Mouse (Mus musculus): ENCODE results near the gene Inhbb. TPM values are rescaled to one million over a fixed set of nuclear protein-coding genes. Genes with fewer than 3 reads are reported as not detected.

Gene Inhbb
- polyA plus RNA-seq, 1 experiment from 2014 or later = 2.6 TPM

- no peaks in the 10 kb centered on the region for H3K36me3 ChIP-seq
- H3K4me3 ChIP-seq = no peak overlapping the region
- no peaks in the 10 kb centered on the region for H3K9me3 ChIP-seq
- peaks cover 66% of the 10 kb centered on the region for H3K27me3 ChIP-seq
- ATAC-seq (ENCODE audit: insufficient number of reproducible peaks, low FRiP score, low TSS enrichment, low read depth) = no peak
- no peak overlapping the region for H3K27ac ChIP-seq
- no peak overlapping the region for H3K9ac ChIP-seq
- no peak overlapping the region for H3K4me2 ChIP-seq
- H3K4me1 ChIP-seq = peaks cover 47% of the 10 kb centered on the region
- 30% methylated on average over 8 of the region's 8 CpGs for WGBS
These were observed 4.1 kb downstream of the Inhbb start for GRCm38 (mm10) chr1:119417991-119418390.

GRCm38 (mm10) chr1:119417542-119417941 lies 4.5 kb downstream of the Inhbb start:
- Histone ChIP-seq H3K4me1 (peaks cover 44% of the 10 kb centered on the region), H3K36me3 (no peaks in the 10 kb centered on the region), H3K9ac (no peak overlapping the region), H3K9me3 (no peaks in the 10 kb centered on the region), H3K4me3 (no peak overlapping the region), H3K27me3 (peaks cover 62% of the 10 kb centered on the region), H3K4me2 (no peak overlapping the region), H3K27ac (no peak overlapping the region)
- WGBS = 75% methylated on average over 20 of the region's 20 CpGs
- no peak for ATAC-seq (ENCODE audit: insufficient number of reproducible peaks, low FRiP score, low TSS enrichment, low read depth)

- 88% methylated on average over 8 of the region's 8 CpGs for WGBS
- Histone ChIP-seq H3K9ac (no peak overlapping the region), H3K27ac (no peak overlapping the region), H3K36me3 (no peaks in the 10 kb centered on the region), H3K4me1 (peaks cover 34% of the 10 kb centered on the region), H3K4me3 (no peak overlapping the region), H3K27me3 (peaks cover 53% of the 10 kb centered on the region), H3K4me2 (no peak overlapping the region), H3K9me3 (no peaks in the 10 kb centered on the region)
- ATAC-seq (ENCODE audit: insufficient number of reproducible peaks, low FRiP score, low TSS enrichment, low read depth) = no peak
These were observed 5.4 kb downstream of the Inhbb start for GRCm38 (mm10) chr1:119416610-119417009.

GRCm38 (mm10) chr1:119416177-119416576 lies 5.9 kb downstream of the Inhbb start:
- no peak overlapping the region for H3K27ac ChIP-seq
- H3K4me3 ChIP-seq = no peak overlapping the region
- ATAC-seq (ENCODE audit: insufficient number of reproducible peaks, low FRiP score, low TSS enrichment, low read depth) = no peak
- peaks cover 48% of the 10 kb centered on the region for H3K27me3 ChIP-seq
- no peaks in the 10 kb centered on the region for H3K36me3 ChIP-seq
- H3K4me1 ChIP-seq = peaks cover 30% of the 10 kb centered on the region
- H3K4me2 ChIP-seq = no peak overlapping the region
- 66% methylated on average over 7 of the region's 7 CpGs for WGBS
- no peaks in the 10 kb centered on the region for H3K9me3 ChIP-seq
- H3K9ac ChIP-seq = no peak overlapping the region

GRCm38 (mm10) chr1:119415151-119415550 lies 6.9 kb downstream of the Inhbb start:
- H3K9me3 ChIP-seq = no peaks in the 10 kb centered on the region
- peaks cover 38% of the 10 kb centered on the region for H3K27me3 ChIP-seq
- ATAC-seq (ENCODE audit: insufficient number of reproducible peaks, low FRiP score, low TSS enrichment, low read depth) = no peak
- H3K9ac ChIP-seq = no peak overlapping the region
- H3K27ac ChIP-seq = no peak overlapping the region
- no peaks in the 10 kb centered on the region for H3K36me3 ChIP-seq
- H3K4me3 ChIP-seq = no peak overlapping the region
- 70% methylated on average over 8 of the region's 8 CpGs for WGBS
- no peak overlapping the region for H3K4me2 ChIP-seq
- H3K4me1 ChIP-seq = peaks cover 20% of the 10 kb centered on the region

- Histone ChIP-seq H3K36me3 (no peaks in the 10 kb centered on the region), H3K9ac (no peak overlapping the region), H3K4me1 (peaks cover 4% of the 10 kb centered on the region; the same call in 1 of the 2 replicates), H3K4me3 (no peak overlapping the region), H3K9me3 (no peaks in the 10 kb centered on the region), H3K27ac (no peak overlapping the region), H3K4me2 (no peak overlapping the region), H3K27me3 (0 out of 2 replicates have a peak, but pooled peaks cover 2% of the 10 kb centered on the region)
- ATAC-seq (ENCODE audit: insufficient number of reproducible peaks, low FRiP score, low TSS enrichment, low read depth) = no peak
- WGBS = 84% methylated on average over 5 of the region's 5 CpGs
These were observed 11.4 kb downstream of the Inhbb start for GRCm38 (mm10) chr1:119410661-119411060.

- 0 out of 2 replicates have a peak, but pooled peaks cover 2% of the 10 kb centered on the region for H3K27me3 ChIP-seq
- ATAC-seq (ENCODE audit: insufficient number of reproducible peaks, low FRiP score, low TSS enrichment, low read depth) = no peak
- no peak overlapping the region for H3K9ac ChIP-seq
- no peak overlapping the region for H3K27ac ChIP-seq
- no peak overlapping the region for H3K4me2 ChIP-seq
- H3K4me1 ChIP-seq = peaks cover 4% of the 10 kb centered on the region; the same call in 1 of the 2 replicates
- 55% methylated on average over 5 of the region's 5 CpGs for WGBS
- H3K4me3 ChIP-seq = no peak overlapping the region
- H3K36me3 ChIP-seq = no peaks in the 10 kb centered on the region
- H3K9me3 ChIP-seq = no peaks in the 10 kb centered on the region
These were observed 12.4 kb downstream of the Inhbb start for GRCm38 (mm10) chr1:119409599-119410168.

- Histone ChIP-seq H3K27ac (no peak overlapping the region), H3K4me2 (no peak overlapping the region), H3K9ac (no peak overlapping the region), H3K4me3 (no peak overlapping the region), H3K4me1 (peaks cover 8% of the 10 kb centered on the region; the same call in 1 of the 2 replicates), H3K36me3 (no peaks in the 10 kb centered on the region), H3K9me3 (no peaks in the 10 kb centered on the region), H3K27me3 (0 out of 2 replicates have a peak, but pooled peaks cover 2% of the 10 kb centered on the region)
- 75% methylated on average over 7 of the region's 7 CpGs for WGBS
- ATAC-seq (ENCODE audit: insufficient number of reproducible peaks, low FRiP score, low TSS enrichment, low read depth) = no peak
These were observed 12.9 kb downstream of the Inhbb start for GRCm38 (mm10) chr1:119409106-119409505.

- WGBS = 25% methylated on average over 6 of the region's 6 CpGs
- Histone ChIP-seq H3K4me2 (no peak overlapping the region), H3K4me1 (peaks cover 8% of the 10 kb centered on the region; the same call in 1 of the 2 replicates), H3K9ac (no peak overlapping the region), H3K36me3 (no peaks in the 10 kb centered on the region), H3K4me3 (no peak overlapping the region), H3K27me3 (no peaks in the 10 kb centered on the region), H3K9me3 (no peaks in the 10 kb centered on the region), H3K27ac (no peak overlapping the region)
- ATAC-seq (ENCODE audit: insufficient number of reproducible peaks, low FRiP score, low TSS enrichment, low read depth) = no peak
These were observed 14.2 kb downstream of the Inhbb start for GRCm38 (mm10) chr1:119407691-119408315.

GRCm38 (mm10) chr1:119404798-119405197 lies 17.2 kb downstream of the Inhbb start:
- Histone ChIP-seq H3K4me2 (no peak overlapping the region), H3K27ac (no peak overlapping the region), H3K9ac (no peak overlapping the region), H3K4me1 (peaks cover 7% of the 10 kb centered on the region; the same call in 1 of the 2 replicates), H3K27me3 (no peaks in the 10 kb centered on the region), H3K36me3 (no peaks in the 10 kb centered on the region), H3K4me3 (no peak overlapping the region), H3K9me3 (no peaks in the 10 kb centered on the region)
- no peak for ATAC-seq (ENCODE audit: insufficient number of reproducible peaks, low FRiP score, low TSS enrichment, low read depth)
- WGBS = 23% methylated on average over 3 of the region's 3 CpGs

- no peaks in the 10 kb centered on the region for H3K36me3 ChIP-seq
- peaks cover 4% of the 10 kb centered on the region; the same call in 1 of the 2 replicates for H3K4me1 ChIP-seq
- no peak for ATAC-seq (ENCODE audit: insufficient number of reproducible peaks, low FRiP score, low TSS enrichment, low read depth)
- H3K27me3 ChIP-seq = no peaks in the 10 kb centered on the region
- no peaks in the 10 kb centered on the region for H3K9me3 ChIP-seq
- no peak overlapping the region for H3K4me2 ChIP-seq
- no peak overlapping the region for H3K4me3 ChIP-seq
- H3K9ac ChIP-seq = no peak overlapping the region
- WGBS = 73% methylated on average over 4 of the region's 4 CpGs
- H3K27ac ChIP-seq = no peak overlapping the region
These were observed 17.7 kb downstream of the Inhbb start for GRCm38 (mm10) chr1:119404341-119404740.

GRCm38 (mm10) chr1:119401249-119401648 lies 20.8 kb downstream of the Inhbb start:
- Histone ChIP-seq H3K9ac (no peak overlapping the region), H3K4me1 (peaks cover 4% of the 10 kb centered on the region; the same call in 1 of the 2 replicates), H3K4me3 (no peak overlapping the region), H3K27ac (no peak overlapping the region), H3K9me3 (no peaks in the 10 kb centered on the region), H3K4me2 (no peak overlapping the region), H3K27me3 (no peaks in the 10 kb centered on the region), H3K36me3 (no peaks in the 10 kb centered on the region)
- ATAC-seq (ENCODE audit: insufficient number of reproducible peaks, low FRiP score, low TSS enrichment, low read depth) = no peak
- 50% methylated on average over 4 of the region's 4 CpGs for whole genome bisulfite sequencing
